Mouse (Mus musculus): ENCODE measurements around the gene Tmem220.

Gene Tmem220

GRCm38 (mm10) chr11:67024867-67025477 is at the start of gene Tmem220:
TSS of gene Tmem220 (plus strand) at chr11:67025154.
- CTCF ChIA-PET: interaction anchor here (0.6 to 1.1 kb wide), 3 partner anchors 19 to 74 kb away, joined by 3 to 5 read pairs (median 3); partner anchors contain the start of genes Adprm and Sco1

- CTCF ChIA-PET: no interaction called here
These were observed 49.2 kb upstream of the Tmem220 start for GRCm38 (mm10) chr11:66975606-66976330.

- CTCF ChIA-PET: no interaction called here
These were observed 43.4 kb upstream of the Tmem220 start for GRCm38 (mm10) chr11:66981336-66982115.

- CTCF ChIA-PET: no interaction called here
These were observed 42.2 kb upstream of the Tmem220 start for GRCm38 (mm10) chr11:66982794-66983193.

GRCm38 (mm10) chr11:66983422-66984164 is 41.4 kb upstream of the Tmem220 start:
- CTCF ChIA-PET: no interaction called here

GRCm38 (mm10) chr11:66984165-66985135 is 40.5 kb upstream of the Tmem220 start:
- CTCF ChIA-PET: no interaction called here

GRCm38 (mm10) chr11:66985136-66985702 is 39.7 kb upstream of the Tmem220 start:
- CTCF ChIA-PET: no interaction called here

- CTCF ChIA-PET: no interaction called here
These were observed 32.8 kb upstream of the Tmem220 start for GRCm38 (mm10) chr11:66992150-66992549.

- CTCF ChIA-PET: no interaction called here
These were observed 31.3 kb upstream of the Tmem220 start for GRCm38 (mm10) chr11:66993674-66994073.

- CTCF ChIA-PET: interaction anchor here (0.6 kb wide), 1 partner anchor 117 kb away, joined by 3 read pairs; no protein-coding TSS in a partner anchor
These were observed 28.5 kb upstream of the Tmem220 start for GRCm38 (mm10) chr11:66996446-66996845.

- CTCF ChIA-PET: no interaction called here
These were observed 26.2 kb upstream of the Tmem220 start for GRCm38 (mm10) chr11:66998467-66999403.

- CTCF ChIA-PET: no interaction called here
These were observed 24.3 kb upstream of the Tmem220 start for GRCm38 (mm10) chr11:67000671-67001070.

- CTCF ChIA-PET: no interaction called here
These were observed 23.2 kb upstream of the Tmem220 start for GRCm38 (mm10) chr11:67001717-67002116.

GRCm38 (mm10) chr11:67002911-67003310 is 22.0 kb upstream of the Tmem220 start:
- CTCF ChIA-PET: no interaction called here

GRCm38 (mm10) chr11:67007961-67008360 is 17.0 kb upstream of the Tmem220 start:
- CTCF ChIA-PET: interaction anchor here (0.6 kb wide), 1 partner anchor 690 kb away, joined by 9 read pairs; no protein-coding TSS in a partner anchor

GRCm38 (mm10) chr11:67008528-67008927 is 16.4 kb upstream of the Tmem220 start:
- CTCF ChIA-PET: interaction anchor here (0.6 kb wide), 1 partner anchor 691 kb away, joined by 9 read pairs; no protein-coding TSS in a partner anchor

- CTCF ChIA-PET: no interaction called here
These were observed 14.5 kb upstream of the Tmem220 start for GRCm38 (mm10) chr11:67010430-67010829.

- CTCF ChIA-PET: no interaction called here
These were observed 13.3 kb upstream of the Tmem220 start for GRCm38 (mm10) chr11:67011635-67012034.

All from spleen, embryonic (tissue).